Mouse (Mus musculus) cerebellum, adult 8-10 months (tissue): Measurements from ENCODE around the gene Gm20431.

Source experiments
- DNase-seq: peaks from one replicate; pipeline ENCODE4 v3.0.0; 2022

Gm20431 gene

DNA sequence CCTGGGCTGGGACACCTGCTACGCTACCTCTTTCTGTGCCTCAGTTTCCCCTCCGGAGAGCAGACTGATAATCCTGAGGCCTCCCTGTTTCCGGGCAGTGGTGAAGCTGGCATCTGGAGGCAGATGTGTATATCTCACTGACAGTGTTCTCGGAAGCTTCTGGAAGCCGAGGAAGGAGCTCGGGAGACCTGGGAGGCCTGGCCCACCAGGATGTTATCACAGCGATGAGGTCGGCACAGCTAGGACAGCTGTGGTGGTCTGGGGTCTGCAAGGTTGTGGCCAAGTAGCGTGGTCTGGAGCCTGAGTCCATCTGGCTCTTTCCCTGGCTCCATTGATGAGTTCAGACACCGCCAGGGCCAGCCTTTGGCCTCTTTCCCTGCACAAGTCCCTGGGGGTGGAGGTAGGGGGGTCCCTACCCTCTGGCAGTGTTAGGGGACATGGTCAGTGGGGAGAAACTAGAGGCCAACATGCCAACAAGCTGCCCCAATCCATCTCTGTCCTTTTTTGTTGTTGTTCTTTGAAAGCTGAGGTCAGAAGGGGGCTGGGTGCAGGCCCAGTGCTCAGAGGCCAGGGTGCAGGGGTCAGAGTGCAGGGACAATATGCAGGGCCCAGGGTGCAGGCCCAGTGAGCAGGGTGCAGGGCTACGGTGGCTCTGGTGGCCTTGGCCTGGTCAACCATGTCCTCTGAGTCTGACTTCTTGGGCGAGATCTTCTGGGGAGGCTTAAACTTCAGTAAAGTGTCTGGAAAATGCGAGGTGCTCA is 96.6 kb downstream of the Gm20431 start:
- no peak for DNase-seq

DNA sequence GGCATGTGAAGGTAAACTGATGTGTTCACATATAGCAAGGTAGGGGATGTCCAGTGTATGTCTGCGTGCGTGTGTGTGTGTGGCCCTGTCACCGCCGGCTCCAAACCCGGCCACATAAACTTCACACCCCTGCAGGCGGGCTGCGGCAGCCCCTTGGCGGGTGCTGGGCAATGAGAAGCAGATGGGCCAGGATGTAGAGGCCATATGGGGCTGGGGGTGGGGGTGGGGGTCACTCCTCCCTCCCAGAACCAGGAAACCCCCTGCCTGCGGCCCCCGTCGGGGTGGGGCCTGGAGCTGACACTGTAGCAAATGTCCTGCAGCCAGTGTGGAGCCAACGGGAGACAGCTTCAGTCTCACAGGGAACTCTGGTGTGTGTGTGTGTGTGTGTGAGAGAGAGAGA is 97.6 kb downstream of the Gm20431 start:
- no peak for DNase-seq

DNA sequence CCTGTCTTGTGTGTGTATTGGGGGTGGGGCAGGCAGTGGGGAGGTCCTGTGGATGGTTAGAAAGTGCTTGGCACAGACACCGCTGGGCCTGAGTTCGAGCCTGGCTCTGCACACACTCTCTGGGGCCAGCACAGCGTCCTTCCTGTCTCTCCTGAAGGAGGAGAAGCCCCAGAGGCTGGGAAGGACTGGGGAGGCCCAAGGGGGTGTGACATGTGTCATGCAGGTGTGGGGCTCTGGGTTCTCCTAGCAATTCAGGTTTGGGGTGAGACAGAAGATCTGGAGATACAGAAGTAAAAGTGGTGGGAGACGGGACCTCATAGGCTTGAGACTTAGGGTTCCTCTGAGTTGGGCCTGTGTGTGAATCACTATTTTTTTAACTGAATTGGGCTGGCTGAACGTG is 98.3 kb downstream of the Gm20431 start:
- DNase-seq = no peak

GRCm38 (mm10) chr2:167562101-167562500 is 99.2 kb downstream of the Gm20431 start:
- no peak for DNase-seq

DNA sequence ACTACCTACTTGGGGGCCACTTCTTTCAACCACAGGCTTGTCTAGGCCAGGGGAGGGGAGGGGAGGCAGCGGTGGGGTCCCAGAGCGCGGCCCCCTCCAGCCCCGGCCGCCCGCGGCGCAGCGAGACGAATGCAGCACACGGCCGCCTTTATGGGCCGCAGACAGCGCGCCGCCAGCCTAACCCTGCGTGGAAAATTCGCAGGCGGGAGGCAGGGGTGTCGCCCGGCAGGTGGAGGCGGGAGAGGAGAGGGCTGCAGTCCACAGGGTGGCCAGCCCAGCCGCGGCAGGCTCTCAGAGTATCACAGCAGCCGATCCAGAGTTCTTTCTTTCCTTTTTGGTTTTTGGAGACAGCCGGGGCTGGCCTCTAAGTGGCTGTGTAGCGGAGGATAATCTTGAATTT is 101.9 kb downstream of the Gm20431 start:
- DNase-seq = no peak
